Mouse (Mus musculus): ENCODE measurements around the gene Rabgap1l.

Gene Rabgap1l

DNA sequence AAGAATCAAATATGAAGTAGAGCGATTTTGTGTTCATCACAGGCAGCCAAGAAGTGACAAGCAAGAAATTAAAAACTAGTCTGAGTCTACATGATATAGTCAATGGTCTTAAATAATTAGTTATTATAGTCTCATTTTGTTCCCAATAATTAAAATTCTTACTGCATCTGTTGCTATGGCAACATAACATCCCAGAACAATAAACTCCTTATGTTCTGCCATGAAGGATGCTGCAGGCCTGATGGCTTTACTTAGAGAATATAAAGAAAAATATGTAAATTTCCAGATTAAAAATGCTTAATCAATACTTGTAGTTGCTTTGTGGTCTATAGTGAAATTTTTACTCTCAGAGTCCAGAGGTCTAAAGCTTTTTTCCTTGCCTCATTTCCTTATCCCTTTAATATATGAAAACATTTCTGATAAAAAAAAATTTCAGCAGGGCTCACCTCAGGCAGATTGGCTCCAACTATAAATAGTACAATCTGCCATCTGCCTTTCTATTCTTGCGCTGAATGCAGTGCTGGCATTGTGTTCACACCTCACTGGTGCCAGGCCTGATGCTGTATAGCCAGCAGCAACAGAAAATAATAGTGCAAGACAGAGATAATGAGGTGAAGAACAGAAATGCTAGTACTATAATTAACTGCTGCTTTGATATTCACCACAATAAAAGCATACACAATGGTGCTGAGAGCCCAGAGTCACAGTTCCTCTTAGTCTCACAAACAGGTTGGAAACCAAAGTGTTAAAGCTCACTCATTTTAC, 258.3 kb downstream of the Rabgap1l start:
- H3K4me3 ChIP-seq (replicated peaks; ENCODE audit: low read length) = no peak overlapping the region
- no peaks in the 10 kb centered on the region for H3K36me3 ChIP-seq (ENCODE audit: insufficient read depth, low read length)
- no peaks in the 10 kb centered on the region for H3K4me1 ChIP-seq (replicated peaks; ENCODE audit: low read depth, low read length)
- TF ChIP-seq POU5F1 (IDR thresholded peaks at IDR 0.05; ENCODE audit: borderline replicate concordance, low read length) (no peak), CTCF (conservative IDR thresholded peaks at IDR 0.05; ENCODE audit: low read length) (no peak), NANOG (IDR thresholded peaks at IDR 0.05; ENCODE audit: borderline replicate concordance, low read length) (no peak)
- no peaks in the 10 kb centered on the region for H3K9me3 ChIP-seq (ENCODE audit: low read length)
- H3K27me3 ChIP-seq (ENCODE audit: insufficient read depth, low read length) = no peaks in the 10 kb centered on the region

DNA sequence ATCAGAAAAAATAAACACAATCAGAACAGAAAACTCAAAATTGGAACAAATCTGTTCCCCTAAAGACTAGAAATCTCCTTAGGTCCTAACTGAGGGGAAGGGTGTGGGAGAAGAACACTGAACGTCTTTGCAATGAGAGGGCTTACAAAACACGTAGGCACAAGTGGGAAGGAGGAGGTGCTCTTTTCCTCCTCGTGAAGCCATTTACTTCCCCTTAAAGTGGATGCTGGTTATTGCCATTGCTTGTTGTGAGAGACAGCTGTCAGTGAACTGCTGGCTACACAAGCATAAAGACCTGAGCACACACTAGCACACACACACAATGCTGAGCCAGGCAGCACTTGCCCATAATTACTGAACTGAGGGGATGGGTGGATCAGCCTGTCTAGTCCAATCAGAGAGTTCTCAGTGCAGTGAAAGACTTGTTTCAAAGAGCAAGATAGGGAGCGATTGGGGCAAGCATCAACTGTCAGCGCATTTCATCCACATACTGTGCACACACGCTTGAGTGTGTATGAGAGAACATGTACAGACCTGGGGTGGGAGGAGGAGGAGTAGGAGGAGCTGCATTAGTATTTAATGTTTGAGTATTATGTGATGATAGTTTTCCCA, 259.7 kb downstream of the Rabgap1l start:
- no peaks in the 10 kb centered on the region for H3K27me3 ChIP-seq (ENCODE audit: insufficient read depth, low read length)
- TF ChIP-seq CTCF (conservative IDR thresholded peaks at IDR 0.05; ENCODE audit: low read length) (no peak), POU5F1 (IDR thresholded peaks at IDR 0.05; ENCODE audit: borderline replicate concordance, low read length) (no peak), NANOG (IDR thresholded peaks at IDR 0.05; ENCODE audit: borderline replicate concordance, low read length) (no peak)
- no peak overlapping the region for H3K4me3 ChIP-seq (replicated peaks; ENCODE audit: low read length)
- H3K4me1 ChIP-seq (replicated peaks; ENCODE audit: low read depth, low read length) = no peaks in the 10 kb centered on the region
- no peaks in the 10 kb centered on the region for H3K9me3 ChIP-seq (ENCODE audit: low read length)
- H3K36me3 ChIP-seq (ENCODE audit: insufficient read depth, low read length) = no peaks in the 10 kb centered on the region

DNA sequence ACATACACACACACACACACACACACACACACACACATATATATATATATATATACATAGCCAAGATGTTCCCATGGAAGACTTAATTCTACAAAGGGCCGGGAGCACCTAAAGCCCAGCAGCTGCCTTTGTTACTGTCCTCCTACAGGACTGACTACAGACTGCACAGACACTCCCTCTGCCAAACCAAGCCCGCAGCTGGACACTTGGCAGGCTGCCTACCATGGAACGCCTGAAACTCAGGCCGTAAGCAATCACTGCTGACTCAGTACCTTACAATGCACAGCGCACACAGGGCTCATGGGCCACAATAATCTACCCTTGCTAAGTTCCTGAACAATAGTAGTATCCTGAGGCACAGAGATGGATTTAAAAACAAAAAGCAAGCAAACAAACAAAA, 261.6 kb downstream of the Rabgap1l start:
- TF ChIP-seq POU5F1 (IDR thresholded peaks at IDR 0.05; ENCODE audit: borderline replicate concordance, low read length) (no peak), CTCF (conservative IDR thresholded peaks at IDR 0.05; ENCODE audit: low read length) (no peak), NANOG (IDR thresholded peaks at IDR 0.05; ENCODE audit: borderline replicate concordance, low read length) (no peak)

DNA sequence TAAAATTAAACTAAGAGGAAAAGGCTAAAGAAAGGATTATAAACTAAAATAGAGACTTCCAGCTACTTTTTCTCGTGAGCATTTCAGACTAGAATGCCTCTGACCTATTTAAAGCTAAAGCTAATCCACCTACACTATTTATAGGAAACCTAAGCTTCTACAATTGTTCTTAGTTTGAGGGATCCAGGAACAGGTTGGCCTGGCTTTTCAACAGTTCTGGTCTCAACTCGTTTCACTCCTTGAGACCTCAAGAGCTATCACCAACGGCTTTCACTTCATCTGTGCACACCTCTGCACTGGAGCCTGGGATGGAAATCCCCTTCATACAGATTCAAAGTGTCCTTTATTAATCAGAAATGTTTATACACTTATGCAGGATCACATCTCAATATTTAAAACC, 271.1 kb downstream of the Rabgap1l start:
- Histone ChIP-seq H3K36me3 (ENCODE audit: insufficient read depth, low read length) (no peaks in the 10 kb centered on the region), H3K27me3 (ENCODE audit: insufficient read depth, low read length) (no peaks in the 10 kb centered on the region), H3K9me3 (ENCODE audit: low read length) (no peaks in the 10 kb centered on the region), H3K4me1 (replicated peaks; ENCODE audit: low read depth, low read length) (no peaks in the 10 kb centered on the region), H3K4me3 (replicated peaks; ENCODE audit: low read length) (no peak overlapping the region)
- TF ChIP-seq NANOG (IDR thresholded peaks at IDR 0.05; ENCODE audit: borderline replicate concordance, low read length) (no peak), POU5F1 (IDR thresholded peaks at IDR 0.05; ENCODE audit: borderline replicate concordance, low read length) (no peak), CTCF (conservative IDR thresholded peaks at IDR 0.05; ENCODE audit: low read length) (no peak)

More for the DNA sequence above, 261.6 kb downstream of the Rabgap1l start:
- H3K27me3 ChIP-seq (ENCODE audit: insufficient read depth, low read length) = no peaks in the 10 kb centered on the region
- no peaks in the 10 kb centered on the region for H3K36me3 ChIP-seq (ENCODE audit: insufficient read depth, low read length)
- H3K9me3 ChIP-seq (ENCODE audit: low read length) = no peaks in the 10 kb centered on the region
- H3K4me3 ChIP-seq (replicated peaks; ENCODE audit: low read length) = no peak overlapping the region
- H3K4me1 ChIP-seq (replicated peaks; ENCODE audit: low read depth, low read length) = no peaks in the 10 kb centered on the region

DNA sequence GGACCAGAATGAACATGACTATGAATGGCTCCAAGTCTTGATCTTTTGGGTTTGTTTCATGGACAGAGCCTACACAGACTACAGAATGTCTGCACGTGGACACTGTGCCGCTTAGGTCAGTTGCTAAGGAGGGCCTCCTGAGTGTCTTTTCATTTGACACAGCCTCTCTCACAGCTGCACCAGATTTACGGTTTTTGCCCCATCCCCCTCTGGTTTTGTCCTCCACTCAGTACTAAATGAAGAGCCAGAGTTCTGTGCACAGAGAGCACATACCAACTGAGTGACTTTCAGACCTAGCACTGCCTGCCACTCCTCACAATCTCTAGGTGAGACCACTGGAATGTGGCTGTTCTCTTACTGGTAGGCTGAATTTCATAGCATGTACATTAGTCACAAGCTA, 272.3 kb downstream of the Rabgap1l start:
- TF ChIP-seq NANOG (IDR thresholded peaks at IDR 0.05; ENCODE audit: borderline replicate concordance, low read length) (no peak), POU5F1 (IDR thresholded peaks at IDR 0.05; ENCODE audit: borderline replicate concordance, low read length) (no peak), CTCF (conservative IDR thresholded peaks at IDR 0.05; ENCODE audit: low read length) (no peak)
- H3K4me3 ChIP-seq (replicated peaks; ENCODE audit: low read length) = no peak overlapping the region
- H3K36me3 ChIP-seq (ENCODE audit: insufficient read depth, low read length) = no peaks in the 10 kb centered on the region
- H3K4me1 ChIP-seq (replicated peaks; ENCODE audit: low read depth, low read length) = no peaks in the 10 kb centered on the region
- H3K27me3 ChIP-seq (ENCODE audit: insufficient read depth, low read length) = no peaks in the 10 kb centered on the region
- H3K9me3 ChIP-seq (ENCODE audit: low read length) = no peaks in the 10 kb centered on the region

DNA sequence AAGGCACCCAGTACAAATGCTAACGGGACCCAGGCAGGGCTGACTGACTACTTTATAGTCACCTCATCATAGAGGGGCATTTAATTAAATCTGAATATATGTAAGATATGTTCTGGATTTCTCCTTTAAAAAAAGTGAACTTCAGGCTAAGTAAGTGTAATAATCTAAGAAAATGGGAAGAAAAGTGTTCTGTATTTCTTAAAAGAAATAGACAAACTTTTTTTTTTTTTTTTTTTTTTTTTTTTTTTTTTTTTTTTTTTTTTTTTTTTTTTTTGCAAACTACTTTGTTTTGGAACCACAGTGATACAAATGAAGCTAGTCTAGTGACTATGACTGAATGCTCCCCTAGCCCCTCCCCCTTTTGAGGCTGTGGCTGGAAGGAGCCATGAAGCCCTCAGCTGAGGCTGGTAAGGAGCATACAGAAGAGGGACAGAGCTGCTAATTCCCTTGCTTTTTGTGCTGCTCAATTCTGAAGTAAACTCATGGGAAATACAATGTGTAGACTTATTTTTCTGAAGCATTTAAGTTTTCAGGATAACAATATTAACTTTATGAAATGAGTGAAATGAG, 273.0 kb downstream of the Rabgap1l start:
- Histone ChIP-seq H3K9me3 (ENCODE audit: low read length) (no peaks in the 10 kb centered on the region), H3K4me3 (replicated peaks; ENCODE audit: low read length) (no peak overlapping the region), H3K4me1 (replicated peaks; ENCODE audit: low read depth, low read length) (no peaks in the 10 kb centered on the region), H3K27me3 (ENCODE audit: insufficient read depth, low read length) (no peaks in the 10 kb centered on the region), H3K36me3 (ENCODE audit: insufficient read depth, low read length) (no peaks in the 10 kb centered on the region)
- TF ChIP-seq POU5F1 (IDR thresholded peaks at IDR 0.05; ENCODE audit: borderline replicate concordance, low read length) (no peak), CTCF (conservative IDR thresholded peaks at IDR 0.05; ENCODE audit: low read length) (no peak), NANOG (IDR thresholded peaks at IDR 0.05; ENCODE audit: borderline replicate concordance, low read length) (no peak)

DNA sequence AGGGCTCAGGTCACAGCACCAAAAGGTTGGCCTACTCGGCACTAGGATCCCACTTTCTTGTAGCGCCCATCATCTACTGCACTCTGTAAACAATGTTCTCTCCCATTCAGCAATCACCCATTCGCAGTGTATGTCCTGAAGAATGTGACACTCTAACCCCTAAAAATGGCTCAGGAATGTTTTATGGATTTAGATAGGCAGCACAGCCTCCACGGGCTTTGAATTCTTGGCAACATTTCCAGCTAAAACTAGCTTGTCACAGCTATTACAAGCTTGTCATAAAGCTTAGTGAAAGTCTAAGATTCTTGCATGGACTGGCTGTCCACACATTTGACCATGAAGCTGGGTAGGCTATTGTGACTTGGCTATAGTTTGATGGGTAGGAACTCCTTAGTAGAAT, 274.5 kb downstream of the Rabgap1l start:
- no peak for TF ChIP-seq POU5F1 (IDR thresholded peaks at IDR 0.05; ENCODE audit: borderline replicate concordance, low read length)
- no peak for TF ChIP-seq CTCF (conservative IDR thresholded peaks at IDR 0.05; ENCODE audit: low read length)
- TF ChIP-seq NANOG (IDR thresholded peaks at IDR 0.05; ENCODE audit: borderline replicate concordance, low read length) = no peak
- Histone ChIP-seq H3K4me1 (replicated peaks; ENCODE audit: low read depth, low read length) (no peaks in the 10 kb centered on the region), H3K27me3 (ENCODE audit: insufficient read depth, low read length) (no peaks in the 10 kb centered on the region), H3K36me3 (ENCODE audit: insufficient read depth, low read length) (no peaks in the 10 kb centered on the region), H3K4me3 (replicated peaks; ENCODE audit: low read length) (no peak overlapping the region), H3K9me3 (ENCODE audit: low read length) (no peaks in the 10 kb centered on the region)

DNA sequence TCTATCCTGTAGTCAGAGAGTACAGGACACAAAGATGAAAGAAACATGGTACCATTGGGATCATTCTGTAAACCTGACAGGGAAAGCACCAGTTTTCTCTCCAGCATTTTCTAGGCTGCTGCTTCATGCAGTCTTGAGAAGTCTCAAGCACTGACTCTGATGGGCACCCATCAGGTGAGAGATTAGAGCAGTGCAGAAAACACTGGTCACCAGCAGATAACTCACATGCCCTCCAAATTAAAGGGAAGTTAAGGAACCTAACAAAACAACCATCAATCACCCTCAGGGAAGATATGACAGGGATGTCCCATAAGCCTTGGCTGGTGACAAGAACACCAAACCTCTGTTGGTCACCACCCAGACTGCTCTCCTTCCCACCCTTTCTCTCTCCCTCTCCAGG, 285.2 kb downstream of the Rabgap1l start:
- Histone ChIP-seq H3K36me3 (ENCODE audit: insufficient read depth, low read length) (no peaks in the 10 kb centered on the region), H3K9me3 (ENCODE audit: low read length) (no peaks in the 10 kb centered on the region), H3K4me1 (replicated peaks; ENCODE audit: low read depth, low read length) (no peaks in the 10 kb centered on the region), H3K4me3 (replicated peaks; ENCODE audit: low read length) (no peak overlapping the region), H3K27me3 (ENCODE audit: insufficient read depth, low read length) (no peaks in the 10 kb centered on the region)
- TF ChIP-seq NANOG (IDR thresholded peaks at IDR 0.05; ENCODE audit: borderline replicate concordance, low read length) = no peak
- no peak for TF ChIP-seq POU5F1 (IDR thresholded peaks at IDR 0.05; ENCODE audit: borderline replicate concordance, low read length)
- TF ChIP-seq CTCF (conservative IDR thresholded peaks at IDR 0.05; ENCODE audit: low read length) = no peak

All from E14TG2a.4 (cell line).